Mouse (Mus musculus) liver, adult 2 months (tissue): Measurements from ENCODE around the gene Csf3.

Experiments used
- CTCF ChIP-seq: fragments of 200-500 bp; IDR thresholded peaks from 2 replicates; pipeline ENCODE4 v1.5.1; 2011; ENCODE audit warnings: low read depth, low read length, control low read depth
- POLR2A ChIP-seq: fragments of 200-500 bp; IDR thresholded peaks from 2 replicates; pipeline ENCODE4 v1.6.1; 2011; ENCODE audit warnings: low read length, control low read depth; ENCODE audit not compliant: insufficient read depth; ENCODE audit errors: extremely low read depth

DNA sequence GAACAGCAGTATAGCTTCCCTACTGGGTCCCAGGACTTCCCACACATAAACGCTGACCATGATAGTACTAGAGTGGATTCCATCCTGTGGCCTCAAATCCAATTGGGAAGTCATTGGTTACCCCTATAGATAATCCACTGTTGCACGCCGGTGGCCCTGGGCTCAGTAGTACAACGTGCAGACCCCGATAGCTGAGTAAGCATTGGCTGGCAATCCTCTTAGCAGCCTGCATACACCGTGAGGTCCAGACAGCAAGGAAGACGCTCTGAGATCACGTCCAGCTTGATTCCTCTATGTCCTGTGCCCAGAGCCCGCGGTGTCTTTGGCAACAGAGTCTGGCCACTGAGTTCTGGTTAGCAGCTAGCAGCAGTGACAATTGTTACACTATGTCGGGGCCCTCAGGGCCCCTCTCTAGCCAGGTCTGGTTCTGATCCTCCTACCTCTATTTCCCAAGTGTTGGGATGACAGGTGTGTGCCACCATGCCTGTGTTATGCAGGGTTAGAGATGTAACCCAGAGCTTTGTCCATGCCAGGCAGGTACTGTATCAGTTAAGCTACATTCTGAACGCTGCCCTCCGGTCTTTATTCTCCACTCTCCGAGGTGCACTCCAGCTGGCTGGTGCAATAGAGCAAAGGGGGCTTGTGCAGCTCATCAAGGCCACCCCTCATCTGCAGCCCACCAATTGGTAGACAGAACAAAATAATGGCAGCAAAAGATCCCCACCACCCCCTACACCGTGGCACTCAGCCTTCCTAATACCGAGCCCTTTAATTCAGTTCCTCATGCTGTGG, 2.0 kb upstream of the Csf3 start:
- no peak for TF ChIP-seq CTCF
- no peak for TF ChIP-seq POLR2A
